Mouse (Mus musculus): ENCODE results near the gene Shank1.

DNA sequence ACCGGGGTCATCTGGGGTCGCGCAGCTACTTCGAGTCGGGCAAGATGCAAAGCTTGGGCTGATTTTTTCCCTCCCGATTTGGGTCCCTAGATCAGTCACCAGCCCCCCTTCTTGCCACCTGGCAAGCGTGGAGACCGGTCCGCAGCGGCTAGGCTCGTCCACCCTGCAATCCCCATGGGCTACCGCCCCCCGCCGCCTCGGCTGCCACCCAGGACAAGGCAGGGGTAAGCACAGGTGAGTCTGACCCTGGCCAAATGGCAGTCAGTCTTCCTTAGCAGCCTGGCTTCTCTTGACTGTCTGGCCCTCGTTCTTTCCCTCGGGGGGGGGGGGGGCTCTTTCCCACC, 74.6 kb downstream of the Shank1 start:
- TF ChIP-seq POLR2A (IDR thresholded peaks at IDR 0.05; ENCODE audit: borderline replicate concordance, low read depth, low read length) (no peak), CTCF (IDR thresholded peaks at IDR 0.05; ENCODE audit: low read depth, low read length) (no peak)

All from bone marrow macrophage, adult 2 months (primary cell).